Mouse (Mus musculus) E14TG2a.4 (cell line): ENCODE measurements around the gene Pgbd1.
"Not testable (repeated sequence)": the region's sequence is repeated elsewhere in the genome, so short reads cannot be mapped to it uniquely, and the experiment has no call there.

Experiments
- H3K27me3 ChIP-seq: 2 replicates; pipeline ENCODE4 v1.6.1; 2014; ENCODE audit warnings: low read length, control low read depth; ENCODE audit not compliant: insufficient read depth
- H3K36me3 ChIP-seq: 2 replicates; pipeline ENCODE4 v1.6.1; 2014; ENCODE audit warnings: low read length, control low read depth; ENCODE audit not compliant: insufficient read depth
- H3K4me1 ChIP-seq: replicated peaks from 2 replicates; pipeline ENCODE4 v1.6.1; 2014; ENCODE audit warnings: low read depth, low read length, control low read depth
- H3K4me3 ChIP-seq: replicated peaks from 2 replicates; pipeline ENCODE4 v1.5.1; 2014; ENCODE audit warnings: mild to moderate bottlenecking, low read length
- H3K9me3 ChIP-seq: 2 replicates; pipeline ENCODE4 v1.6.1; 2014; ENCODE audit warnings: low read length, control low read depth
- CTCF ChIP-seq: conservative IDR thresholded peaks from 2 replicates; pipeline ENCODE4 v1.5.1; 2014; ENCODE audit warnings: low read length
- NANOG ChIP-seq: IDR thresholded peaks from 2 replicates; pipeline ENCODE4 v1.6.1; 2014; ENCODE audit warnings: borderline replicate concordance, low read length, mixed read lengths
- POU5F1 ChIP-seq: IDR thresholded peaks from 2 replicates; pipeline ENCODE4 v1.6.1; 2014; ENCODE audit warnings: low read length, borderline replicate concordance

The Pgbd1 gene

DNA sequence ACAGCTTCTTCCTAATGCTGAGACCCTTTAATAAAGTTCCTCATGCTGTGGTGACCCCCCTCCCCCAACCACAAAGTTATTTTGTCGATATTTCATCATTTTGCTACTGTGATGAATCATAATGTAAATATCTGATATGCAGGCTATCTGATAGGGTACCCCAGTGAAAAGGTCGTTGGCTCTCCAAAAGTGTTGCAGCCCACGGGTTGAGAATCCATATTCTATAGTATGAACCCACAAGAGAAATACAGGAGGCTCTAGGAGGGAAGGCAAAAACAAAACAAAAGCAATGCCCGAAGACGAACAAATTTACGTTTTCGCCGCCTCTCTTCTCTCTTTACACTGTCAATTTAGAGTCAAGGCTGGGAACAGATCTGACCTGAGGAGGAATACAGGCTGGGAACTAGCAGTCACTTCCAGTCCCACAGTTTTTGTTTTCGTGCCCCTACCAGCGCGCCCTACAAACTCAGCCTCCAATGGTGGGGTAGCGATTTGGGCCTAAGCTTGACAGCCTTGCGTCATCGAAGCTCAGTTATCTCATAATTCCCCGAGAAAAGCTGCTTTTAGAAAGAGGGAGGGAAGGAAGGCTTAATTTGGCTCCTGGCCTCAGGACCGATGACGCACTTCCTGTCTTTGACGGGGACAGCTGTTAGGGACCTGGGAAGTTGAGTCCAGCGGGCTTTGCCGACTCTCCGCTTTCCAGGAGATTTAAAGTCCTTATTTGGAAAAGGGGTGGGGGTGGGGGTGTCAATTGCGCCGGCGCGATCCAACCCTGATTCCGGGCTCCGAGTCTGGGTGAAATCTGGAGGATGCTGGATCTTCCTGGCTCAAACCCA is 32.7 kb downstream of the Pgbd1 start:
- Histone ChIP-seq H3K4me1 (peaks cover 15% of the 10 kb centered on the region), H3K9me3 (no peaks in the 10 kb centered on the region)
- no peak for TF ChIP-seq NANOG

DNA sequence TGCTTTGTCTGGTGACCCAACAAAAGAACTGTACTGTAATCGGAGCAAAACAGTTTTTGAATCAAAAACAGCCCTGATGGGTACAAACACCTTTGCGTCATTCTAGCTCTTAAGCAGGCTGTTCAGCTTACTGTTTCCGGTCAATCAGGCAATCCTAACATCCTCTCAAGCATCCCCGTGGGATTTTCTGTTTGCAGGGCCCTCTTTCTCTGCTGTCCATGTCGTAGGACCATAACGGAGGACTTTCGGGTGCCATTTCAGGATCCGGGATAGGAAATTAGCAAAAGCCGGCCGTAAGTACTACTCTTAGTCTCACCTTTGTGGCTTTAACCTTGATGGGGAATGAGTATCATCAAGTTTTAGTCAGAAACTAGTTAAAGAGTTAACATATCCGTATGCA is 33.5 kb downstream of the Pgbd1 start:
- Histone ChIP-seq H3K4me3 (peak overlapping the region; percentile 78), H3K9me3 (no peaks in the 10 kb centered on the region), H3K36me3 (no peaks in the 10 kb centered on the region), H3K27me3 (no peaks in the 10 kb centered on the region), H3K4me1 (peaks cover 15% of the 10 kb centered on the region)
- TF ChIP-seq POU5F1 (no peak), NANOG (no peak), CTCF (no peak)

More for the DNA sequence above, 32.7 kb downstream of the Pgbd1 start:
- peak overlapping the region; percentile 78 for H3K4me3 ChIP-seq
- H3K27me3 ChIP-seq = no peaks in the 10 kb centered on the region
- H3K36me3 ChIP-seq = no peaks in the 10 kb centered on the region

DNA sequence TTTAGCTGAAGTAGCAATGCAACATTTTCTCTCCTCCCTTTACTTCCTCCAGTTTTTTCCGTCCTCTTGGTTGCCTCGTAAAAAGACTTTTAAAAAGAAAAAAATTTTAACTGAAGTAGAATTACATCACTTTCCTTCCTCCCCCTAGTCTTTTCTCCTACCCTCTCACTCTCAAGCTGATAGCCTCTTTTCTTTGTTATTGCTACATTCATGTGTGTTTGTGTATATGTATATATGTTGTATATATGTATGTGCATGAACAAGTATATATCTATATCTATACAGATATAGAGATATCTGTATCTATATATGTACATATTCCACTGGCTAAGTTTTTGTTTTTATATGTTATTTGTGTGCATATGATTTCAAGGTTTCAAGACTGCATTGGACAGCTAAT is 38.0 kb downstream of the Pgbd1 start:
- no peaks in the 10 kb centered on the region for H3K27me3 ChIP-seq
- H3K9me3 ChIP-seq = no peaks in the 10 kb centered on the region
- peaks cover 17% of the 10 kb centered on the region; the same call in 1 of the 2 replicates for H3K36me3 ChIP-seq
- no peak for TF ChIP-seq POU5F1
- TF ChIP-seq NANOG = no peak
- no peak for TF ChIP-seq CTCF
- peak overlapping the region; percentile 90 for H3K4me3 ChIP-seq
- H3K4me1 ChIP-seq = peaks cover 39% of the 10 kb centered on the region

DNA sequence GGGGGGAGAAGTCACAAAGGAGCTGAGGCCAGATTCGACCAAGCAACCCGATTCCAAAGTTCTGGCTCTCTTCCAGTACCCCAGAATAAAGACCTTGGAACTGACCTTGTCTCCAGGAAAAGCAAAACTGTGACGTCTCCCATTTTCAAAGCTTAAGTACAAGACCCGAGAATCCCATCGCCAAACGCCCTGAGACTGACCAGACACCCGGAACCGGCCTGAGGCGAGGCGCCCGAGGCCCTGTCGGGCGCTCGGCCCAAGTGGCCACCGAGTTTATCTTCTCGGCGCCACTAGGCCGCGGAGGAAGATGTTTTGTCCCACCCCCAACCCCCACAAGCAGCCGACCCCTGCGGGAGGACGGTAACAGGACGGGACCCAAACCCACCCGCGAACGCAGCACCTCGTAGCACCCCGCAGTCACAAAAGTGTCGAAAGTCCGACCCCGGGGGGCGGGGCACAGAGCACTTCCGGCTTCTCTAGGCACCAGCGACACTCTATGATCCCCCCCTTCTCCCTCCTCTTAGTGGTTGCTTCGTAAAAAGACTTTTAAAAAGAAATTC is 38.5 kb downstream of the Pgbd1 start, which contains the start of gene Zkscan3:
Gene Zkscan3, minus strand, starts transcription at position 469 of the 560 bp plus-strand sequence.
- Histone ChIP-seq H3K36me3 (peaks cover 17% of the 10 kb centered on the region; the same call in 1 of the 2 replicates), H3K9me3 (no peaks in the 10 kb centered on the region), H3K27me3 (no peaks in the 10 kb centered on the region), H3K4me3 (peak within 1 kb of the TSS; percentile 90), H3K4me1 (peaks cover 34% of the 10 kb centered on the region)
- TF ChIP-seq CTCF (no peak), POU5F1 (no peak), NANOG (no peak)

DNA sequence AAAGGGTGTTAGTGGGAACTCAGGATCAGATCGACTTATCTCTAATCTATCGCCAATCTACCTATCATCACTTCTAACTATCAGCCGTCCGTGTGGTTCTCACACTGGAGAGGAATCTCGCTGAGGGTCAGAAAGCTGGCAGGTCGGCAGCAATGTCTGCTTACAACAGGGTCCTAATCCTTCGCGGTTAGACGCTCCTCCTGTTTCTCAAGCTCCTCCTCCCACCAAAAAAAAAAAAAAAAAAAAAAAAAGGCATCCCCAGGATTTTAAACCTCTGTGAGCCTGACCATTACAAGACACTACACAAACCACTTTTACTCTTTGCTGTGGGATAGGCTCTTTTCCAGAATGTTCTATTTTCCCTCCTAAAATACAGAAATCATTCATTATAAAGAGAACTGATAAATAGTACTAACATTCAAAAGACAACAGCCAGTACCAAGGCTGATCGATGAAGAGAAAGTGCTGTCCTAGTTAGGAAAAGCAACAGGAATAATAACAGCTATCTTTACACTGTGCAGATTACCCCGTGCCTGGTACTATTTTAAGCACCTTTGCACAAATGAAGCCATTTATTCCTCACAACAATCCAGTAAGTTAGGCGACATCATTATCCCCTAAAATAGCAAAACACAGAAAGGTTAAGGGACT is 39.1 kb downstream of the Pgbd1 start:
- TF ChIP-seq CTCF (no peak), POU5F1 (no peak), NANOG (no peak)
- Histone ChIP-seq H3K36me3 (peaks cover 17% of the 10 kb centered on the region; the same call in 1 of the 2 replicates), H3K4me1 (peaks cover 30% of the 10 kb centered on the region), H3K27me3 (no peaks in the 10 kb centered on the region), H3K4me3 (peak overlapping the region; percentile 90), H3K9me3 (no peaks in the 10 kb centered on the region)

DNA sequence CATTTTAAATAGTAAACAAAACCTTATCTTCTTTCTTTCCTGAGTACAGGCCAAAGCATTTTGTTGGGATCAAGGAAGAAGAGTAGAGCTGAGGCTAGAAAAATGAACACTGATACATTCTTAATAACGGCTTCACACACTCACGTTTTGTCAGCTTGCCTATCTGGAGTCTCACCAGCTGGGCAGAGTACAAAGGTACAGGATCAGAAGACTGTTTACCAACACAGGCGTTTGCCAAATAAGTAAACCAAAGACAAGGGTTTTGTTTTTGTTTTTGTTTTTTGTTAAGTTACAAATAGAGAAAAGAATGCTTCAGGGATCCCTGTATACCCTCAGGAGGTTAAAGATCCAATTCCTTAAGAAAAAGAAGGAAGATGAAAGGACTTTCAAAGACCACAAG is 39.7 kb downstream of the Pgbd1 start:
- peaks cover 35% of the 10 kb centered on the region for H3K4me1 ChIP-seq
- H3K9me3 ChIP-seq = no peaks in the 10 kb centered on the region
- TF ChIP-seq NANOG (no peak), POU5F1 (no peak), CTCF (no peak)
- H3K36me3 ChIP-seq = peaks cover 17% of the 10 kb centered on the region; the same call in 1 of the 2 replicates
- no peaks in the 10 kb centered on the region for H3K27me3 ChIP-seq
- H3K4me3 ChIP-seq = peak overlapping the region; percentile 90; the same call in 1 of the 2 replicates

DNA sequence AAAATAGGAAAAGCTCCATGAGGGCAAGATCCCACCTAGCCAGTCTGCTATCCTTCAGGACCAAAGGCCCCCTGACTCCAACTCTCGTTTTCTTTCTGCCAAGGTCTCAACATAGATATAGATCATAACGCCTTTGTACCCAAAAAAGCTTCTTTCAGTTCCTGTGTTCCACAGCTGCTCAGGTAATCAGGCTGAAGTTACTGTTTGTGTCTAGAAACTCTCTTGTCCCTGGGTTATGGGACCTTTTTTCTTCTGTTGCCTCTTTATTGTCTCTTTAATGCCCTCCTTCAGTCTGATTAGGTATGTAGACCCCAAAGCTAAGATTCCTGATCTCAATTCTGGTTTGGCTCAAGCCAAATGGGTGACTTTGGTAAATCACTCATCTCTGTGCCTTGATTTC is 43.4 kb downstream of the Pgbd1 start:
- Histone ChIP-seq H3K9me3 (no peaks in the 10 kb centered on the region), H3K36me3 (peaks cover 34% of the 10 kb centered on the region), H3K27me3 (no peaks in the 10 kb centered on the region), H3K4me1 (peaks cover 35% of the 10 kb centered on the region), H3K4me3 (no peak overlapping the region)
- TF ChIP-seq POU5F1 = no peak
- TF ChIP-seq CTCF = no peak
- TF ChIP-seq NANOG = no peak

DNA sequence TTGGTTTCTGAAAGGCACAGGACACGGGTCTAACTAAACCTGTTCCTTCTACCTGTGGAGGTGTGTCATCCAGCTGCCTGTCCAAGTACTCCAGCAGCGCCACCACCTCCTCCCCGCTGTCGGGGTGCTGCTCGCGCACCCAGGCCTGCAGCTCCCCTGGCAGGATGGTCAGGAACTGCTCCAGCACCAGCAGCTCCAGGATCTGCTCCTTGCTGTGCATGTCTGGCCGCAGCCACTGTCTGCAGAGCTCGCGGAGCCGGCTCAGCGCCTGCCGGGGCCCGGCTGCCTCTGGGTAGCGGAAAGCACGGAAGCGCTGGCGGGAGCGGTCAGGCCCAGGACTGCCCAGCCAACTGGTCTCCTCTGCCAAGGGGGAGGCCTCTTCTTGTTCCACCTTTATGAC is 44.8 kb downstream of the Pgbd1 start:
- not testable (repeated sequence) for H3K9me3 ChIP-seq, H3K4me3 ChIP-seq, H3K27me3 ChIP-seq
- H3K36me3 ChIP-seq = peaks cover 46% of the 10 kb centered on the region
- peaks cover 24% of the 10 kb centered on the region for H3K4me1 ChIP-seq
